Mouse (Mus musculus): ENCODE results near the gene Tmem132a. TPM values are rescaled to one million over a fixed set of nuclear protein-coding genes. Genes with fewer than 3 reads are reported as not detected.

The Tmem132a gene
- polyA plus RNA-seq, 1 experiment = 3.1 TPM

DNA sequence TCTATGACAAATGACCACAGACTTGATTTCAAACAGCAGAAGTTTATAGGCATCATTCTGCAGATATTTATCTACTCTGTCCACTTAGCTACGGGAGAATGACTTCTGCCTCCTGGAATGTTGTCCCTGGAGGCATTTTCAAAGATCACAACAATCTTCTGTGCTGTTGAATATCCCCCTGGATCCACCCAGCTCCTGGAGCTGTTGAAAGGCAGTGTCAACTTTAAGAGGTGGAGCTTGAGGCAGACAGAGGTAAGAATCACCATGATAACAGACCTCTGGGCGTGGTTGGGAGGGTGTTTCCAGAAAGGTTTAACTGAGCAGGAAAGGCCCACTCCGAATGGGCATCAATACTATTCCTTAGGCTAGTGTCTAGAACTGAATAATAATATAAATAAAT, 34.1 kb downstream of the Tmem132a start:
- H3K27ac ChIP-seq (ENCODE audit: insufficient read depth, low read depth, low read length) = no peak overlapping the region
- H3K4me1 ChIP-seq (ENCODE audit: control insufficient read depth, insufficient read depth, low read length) = peaks cover 31% of the 10 kb centered on the region
- TF ChIP-seq CTCF (IDR thresholded peaks at IDR 0.05; ENCODE audit: low read depth, low read length) (no peak), POLR2A (IDR thresholded peaks at IDR 0.05; ENCODE audit: borderline replicate concordance, low read depth, low read length) (no peak)
- H3K4me3 ChIP-seq (ENCODE audit: insufficient read depth, low read length) = no peak overlapping the region

DNA sequence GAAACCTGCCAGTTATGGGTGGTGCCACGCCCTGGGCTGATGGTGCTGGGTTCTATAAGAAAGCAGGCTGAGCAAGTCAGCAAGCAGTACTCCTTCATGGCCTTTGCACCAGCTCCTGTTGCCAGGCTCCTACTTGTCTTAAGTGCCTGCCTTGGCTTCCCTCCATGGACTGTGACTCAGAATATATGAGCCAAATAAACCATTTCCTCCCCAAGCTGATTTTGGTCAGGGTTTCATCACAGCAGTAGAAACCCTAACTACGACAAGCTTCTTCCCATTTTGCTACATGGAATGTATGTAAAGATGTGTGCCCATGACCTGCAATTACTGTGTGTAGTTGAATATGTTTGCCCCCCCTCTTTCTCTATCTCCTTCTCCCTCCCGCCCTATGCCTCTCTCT, 36.1 kb downstream of the Tmem132a start:
- TF ChIP-seq POLR2A (IDR thresholded peaks at IDR 0.05; ENCODE audit: borderline replicate concordance, low read depth, low read length) = no peak
- TF ChIP-seq CTCF (IDR thresholded peaks at IDR 0.05; ENCODE audit: low read depth, low read length) = no peak
- Histone ChIP-seq H3K4me3 (ENCODE audit: insufficient read depth, low read length) (no peak overlapping the region), H3K27ac (ENCODE audit: insufficient read depth, low read depth, low read length) (no peak overlapping the region), H3K4me1 (ENCODE audit: control insufficient read depth, insufficient read depth, low read length) (peaks cover 22% of the 10 kb centered on the region)

DNA sequence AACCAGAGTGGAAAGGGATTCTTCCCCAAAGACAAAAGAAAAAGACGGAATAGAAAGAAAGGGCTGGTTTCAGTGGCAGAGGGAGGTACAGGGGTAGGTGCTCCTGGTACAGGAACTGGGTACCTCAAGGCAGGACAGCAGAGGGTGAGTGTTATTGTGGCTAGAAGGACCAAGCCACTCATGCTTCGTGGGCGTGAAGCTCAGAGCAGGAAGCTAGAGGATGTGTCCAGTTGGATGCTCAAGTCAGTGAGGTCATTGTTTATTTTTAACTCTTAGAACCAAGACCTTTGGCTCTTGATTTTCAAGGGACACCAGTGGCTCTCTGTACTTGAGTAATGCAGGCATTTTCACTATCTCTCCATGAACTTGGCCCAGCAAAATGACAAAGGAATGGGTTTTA, 37.7 kb downstream of the Tmem132a start:
- TF ChIP-seq CTCF (IDR thresholded peaks at IDR 0.05; ENCODE audit: low read depth, low read length) = no peak
- no peak for TF ChIP-seq POLR2A (IDR thresholded peaks at IDR 0.05; ENCODE audit: borderline replicate concordance, low read depth, low read length)
- Histone ChIP-seq H3K27ac (ENCODE audit: insufficient read depth, low read depth, low read length) (no peak overlapping the region), H3K4me3 (ENCODE audit: insufficient read depth, low read length) (no peak overlapping the region), H3K4me1 (ENCODE audit: control insufficient read depth, insufficient read depth, low read length) (peaks cover 22% of the 10 kb centered on the region)

DNA sequence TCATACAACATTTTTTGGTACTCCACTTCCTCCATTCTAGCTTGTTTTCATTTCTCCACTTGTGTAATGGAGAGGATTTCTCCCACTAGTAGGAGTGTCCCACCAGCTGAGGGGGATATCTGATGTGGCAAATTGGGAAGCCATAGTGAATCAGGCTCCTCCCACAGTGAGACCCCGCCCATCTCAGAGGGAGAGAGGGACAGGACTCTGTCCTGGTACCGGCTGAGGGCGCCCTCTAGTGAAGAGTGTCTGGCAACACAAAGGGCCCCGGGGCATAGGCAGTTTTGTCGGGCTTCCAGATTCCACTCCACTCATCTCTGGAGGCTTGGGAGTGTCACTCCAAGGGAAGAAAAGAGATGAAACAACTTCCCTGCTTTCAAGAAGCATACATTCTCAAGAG, 38.3 kb downstream of the Tmem132a start:
- Histone ChIP-seq H3K4me3 (ENCODE audit: insufficient read depth, low read length) (no peak overlapping the region), H3K4me1 (ENCODE audit: control insufficient read depth, insufficient read depth, low read length) (peaks cover 22% of the 10 kb centered on the region), H3K27ac (ENCODE audit: insufficient read depth, low read depth, low read length) (no peak overlapping the region)
- TF ChIP-seq CTCF (IDR thresholded peaks at IDR 0.05; ENCODE audit: low read depth, low read length) (peak; percentile 66), POLR2A (IDR thresholded peaks at IDR 0.05; ENCODE audit: borderline replicate concordance, low read depth, low read length) (no peak)

DNA sequence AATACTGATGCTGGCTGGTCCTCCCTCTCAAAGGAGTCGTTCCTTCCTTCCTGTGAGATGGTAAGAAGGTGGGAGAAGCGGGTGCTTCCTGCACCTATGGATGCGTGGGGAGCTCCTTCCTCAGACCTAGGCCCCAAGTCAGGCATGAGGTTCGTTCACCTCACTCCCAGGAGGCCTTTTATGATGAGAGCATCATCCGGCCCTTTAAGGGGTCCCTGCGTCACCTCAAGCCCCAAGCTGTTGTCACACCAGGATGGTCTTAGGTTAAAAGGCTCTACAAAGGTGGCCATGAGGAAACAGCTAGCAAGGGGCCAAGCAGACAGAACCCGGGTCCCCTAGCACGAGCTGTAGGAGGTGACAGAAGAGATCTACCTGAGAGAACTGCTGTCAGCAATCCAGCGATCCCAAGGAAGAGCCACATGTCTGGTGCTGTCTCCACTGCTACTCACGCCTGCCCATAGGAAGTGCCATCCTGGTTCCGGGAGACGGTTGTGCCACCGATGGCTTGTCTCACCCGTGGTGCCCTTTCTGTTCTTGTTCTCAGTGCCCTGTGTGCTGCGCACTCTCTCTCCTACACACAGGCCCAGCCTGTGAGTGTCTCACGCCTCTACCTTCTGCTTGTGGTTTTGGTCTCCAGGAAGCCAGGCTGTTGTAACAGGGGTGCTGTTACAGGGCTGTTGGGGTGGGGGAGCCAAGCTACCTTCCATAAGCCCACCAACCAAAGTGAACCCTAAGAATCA, 40.1 kb downstream of the Tmem132a start, which contains the start of gene Cd6:
Cd6 (minus strand) TSS at position 623 of the 740 bp plus-strand sequence.
- H3K4me1 ChIP-seq (ENCODE audit: control insufficient read depth, insufficient read depth, low read length) = peaks cover 18% of the 10 kb centered on the region
- no peak for TF ChIP-seq CTCF (IDR thresholded peaks at IDR 0.05; ENCODE audit: low read depth, low read length)
- no peak for TF ChIP-seq POLR2A (IDR thresholded peaks at IDR 0.05; ENCODE audit: borderline replicate concordance, low read depth, low read length)
- no peak within 1 kb of the TSS for H3K4me3 ChIP-seq (ENCODE audit: insufficient read depth, low read length)
- no peak within 1 kb of the TSS for H3K27ac ChIP-seq (ENCODE audit: insufficient read depth, low read depth, low read length)

DNA sequence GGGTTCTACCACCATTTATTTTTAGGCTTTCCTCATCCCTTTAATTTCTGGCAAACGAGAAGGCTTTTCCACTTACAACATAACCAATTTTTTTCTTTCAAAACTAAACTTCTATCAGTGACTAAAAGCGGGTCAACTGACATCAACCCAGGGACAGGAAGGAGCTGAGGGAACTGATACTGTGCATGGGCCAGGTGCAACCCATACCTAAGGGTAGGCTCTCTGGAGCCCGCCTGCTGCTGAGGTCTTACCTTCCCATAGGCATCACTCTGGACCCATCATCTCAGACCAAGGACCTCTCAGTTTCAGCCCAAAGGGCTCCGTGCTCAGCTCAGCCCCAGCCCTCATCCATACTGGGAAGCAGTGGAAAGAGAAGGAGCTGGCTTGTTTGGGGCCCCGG, 41.4 kb downstream of the Tmem132a start:
- TF ChIP-seq POLR2A (IDR thresholded peaks at IDR 0.05; ENCODE audit: borderline replicate concordance, low read depth, low read length) (no peak), CTCF (IDR thresholded peaks at IDR 0.05; ENCODE audit: low read depth, low read length) (no peak)
- Histone ChIP-seq H3K4me3 (ENCODE audit: insufficient read depth, low read length) (no peak overlapping the region), H3K4me1 (ENCODE audit: control insufficient read depth, insufficient read depth, low read length) (peaks cover 16% of the 10 kb centered on the region), H3K27ac (ENCODE audit: insufficient read depth, low read depth, low read length) (no peak overlapping the region)

DNA sequence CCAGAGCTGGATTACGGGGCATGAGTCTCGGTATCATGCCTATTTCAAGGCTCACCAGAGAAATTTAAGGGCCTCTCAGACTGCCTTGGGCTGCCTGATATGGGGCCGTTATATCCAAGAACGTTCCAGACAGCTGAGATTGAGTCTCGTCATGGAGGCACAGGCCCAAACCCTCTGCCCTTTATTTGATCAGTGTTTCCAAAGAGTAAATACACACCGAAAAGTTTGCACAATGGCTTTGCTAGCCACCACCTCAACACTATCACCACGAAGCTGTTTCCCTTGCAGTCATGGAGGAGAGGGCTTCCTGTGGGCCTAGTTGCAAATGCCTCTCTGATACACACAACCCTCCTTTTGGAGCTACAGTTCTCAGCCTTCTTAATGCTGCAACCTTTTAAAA, 45.7 kb downstream of the Tmem132a start:
- Histone ChIP-seq H3K27ac (ENCODE audit: insufficient read depth, low read depth, low read length) (no peak overlapping the region), H3K4me1 (ENCODE audit: control insufficient read depth, insufficient read depth, low read length) (peaks cover 8% of the 10 kb centered on the region), H3K4me3 (ENCODE audit: insufficient read depth, low read length) (no peak overlapping the region)
- TF ChIP-seq POLR2A (IDR thresholded peaks at IDR 0.05; ENCODE audit: borderline replicate concordance, low read depth, low read length) (no peak), CTCF (IDR thresholded peaks at IDR 0.05; ENCODE audit: low read depth, low read length) (no peak)

DNA sequence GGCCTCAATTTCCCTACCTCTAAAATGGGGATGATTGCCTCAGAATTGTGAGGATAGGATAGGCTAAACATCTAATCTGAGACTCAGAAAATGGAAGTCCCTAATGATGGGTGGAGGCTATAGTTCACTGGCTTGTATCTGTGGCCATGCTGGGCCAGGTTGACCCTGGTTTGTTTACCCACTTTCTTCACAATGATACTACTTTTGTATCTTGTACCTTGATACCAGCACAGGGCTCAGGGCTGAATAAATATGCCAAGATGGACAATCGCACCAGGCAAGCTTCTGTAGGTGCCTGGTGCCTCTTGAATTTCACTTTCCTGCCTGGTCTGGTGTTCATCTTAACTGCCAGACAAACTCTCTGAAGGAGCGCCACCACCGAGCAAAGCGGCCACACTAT, 47.2 kb downstream of the Tmem132a start:
- TF ChIP-seq POLR2A (IDR thresholded peaks at IDR 0.05; ENCODE audit: borderline replicate concordance, low read depth, low read length) (no peak), CTCF (IDR thresholded peaks at IDR 0.05; ENCODE audit: low read depth, low read length) (no peak)
- Histone ChIP-seq H3K4me3 (ENCODE audit: insufficient read depth, low read length) (no peak overlapping the region), H3K27ac (ENCODE audit: insufficient read depth, low read depth, low read length) (no peak overlapping the region), H3K4me1 (ENCODE audit: control insufficient read depth, insufficient read depth, low read length) (peaks cover 8% of the 10 kb centered on the region)

DNA sequence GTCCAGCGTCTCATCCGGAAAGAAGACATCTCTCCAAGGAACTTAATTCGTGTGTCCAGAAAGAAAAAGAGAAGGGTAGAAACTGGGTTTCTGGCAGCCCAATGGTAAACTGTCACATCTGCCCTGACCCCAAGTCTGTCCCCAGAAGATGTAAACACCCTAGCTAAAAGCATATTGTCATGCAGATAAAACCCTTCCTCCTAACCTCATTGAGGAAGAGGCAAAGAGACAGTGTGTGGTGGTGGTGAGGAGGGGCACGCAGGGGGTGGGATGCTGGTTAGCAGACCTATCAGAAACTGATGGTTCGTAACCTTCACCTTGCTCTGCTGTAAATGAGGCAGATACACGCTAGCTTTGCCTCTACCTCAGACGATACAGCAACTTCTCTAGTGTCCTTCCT, 48.4 kb downstream of the Tmem132a start:
- peaks cover 8% of the 10 kb centered on the region for H3K4me1 ChIP-seq (ENCODE audit: control insufficient read depth, insufficient read depth, low read length)
- TF ChIP-seq CTCF (IDR thresholded peaks at IDR 0.05; ENCODE audit: low read depth, low read length) = no peak
- no peak overlapping the region for H3K27ac ChIP-seq (ENCODE audit: insufficient read depth, low read depth, low read length)
- H3K4me3 ChIP-seq (ENCODE audit: insufficient read depth, low read length) = no peak overlapping the region

DNA sequence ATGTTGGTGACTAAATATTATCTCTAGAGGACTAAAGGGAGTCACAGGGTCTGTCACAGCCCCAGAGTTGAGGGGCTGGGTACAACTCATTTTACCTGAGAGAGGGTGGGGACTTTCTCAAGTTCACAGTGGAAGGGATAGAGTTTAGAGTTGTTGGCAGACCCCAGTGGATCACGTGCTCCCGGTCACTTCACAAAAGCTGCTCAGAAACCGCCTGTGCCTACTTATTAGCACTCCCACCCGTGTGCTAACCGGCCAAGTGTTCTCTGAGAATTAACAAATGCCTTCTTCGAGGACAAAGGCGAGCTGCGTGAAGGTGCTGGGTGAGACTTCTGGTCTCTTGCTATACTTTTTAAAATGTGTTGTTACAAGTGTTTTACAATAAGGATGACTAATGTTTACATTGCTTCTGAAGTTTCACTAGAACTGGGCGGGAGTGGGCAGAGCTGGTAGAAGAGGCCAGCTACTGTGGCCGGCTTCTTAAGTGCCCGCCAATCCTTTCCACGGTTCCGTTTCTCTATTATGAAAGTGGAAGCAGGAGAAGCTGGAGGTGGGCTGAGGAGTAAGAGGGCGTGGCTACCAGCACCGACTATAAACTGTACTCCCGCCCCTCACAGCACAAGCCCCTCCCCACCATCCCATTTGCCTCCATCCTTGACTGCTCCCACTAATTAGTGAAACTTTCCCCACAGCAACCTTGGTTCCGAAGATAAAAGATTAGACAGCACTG, 51.4 kb downstream of the Tmem132a start:
- no peak overlapping the region for H3K27ac ChIP-seq (ENCODE audit: insufficient read depth, low read depth, low read length)
- no peak overlapping the region for H3K4me3 ChIP-seq (ENCODE audit: insufficient read depth, low read length)
- peaks cover 3% of the 10 kb centered on the region for H3K4me1 ChIP-seq (ENCODE audit: control insufficient read depth, insufficient read depth, low read length)
- TF ChIP-seq POLR2A (IDR thresholded peaks at IDR 0.05; ENCODE audit: borderline replicate concordance, low read depth, low read length) (no peak), CTCF (IDR thresholded peaks at IDR 0.05; ENCODE audit: low read depth, low read length) (no peak)
